Comparison of ENCODE assay signal across 10 mouse cellular contexts in the genomic region with DNA sequence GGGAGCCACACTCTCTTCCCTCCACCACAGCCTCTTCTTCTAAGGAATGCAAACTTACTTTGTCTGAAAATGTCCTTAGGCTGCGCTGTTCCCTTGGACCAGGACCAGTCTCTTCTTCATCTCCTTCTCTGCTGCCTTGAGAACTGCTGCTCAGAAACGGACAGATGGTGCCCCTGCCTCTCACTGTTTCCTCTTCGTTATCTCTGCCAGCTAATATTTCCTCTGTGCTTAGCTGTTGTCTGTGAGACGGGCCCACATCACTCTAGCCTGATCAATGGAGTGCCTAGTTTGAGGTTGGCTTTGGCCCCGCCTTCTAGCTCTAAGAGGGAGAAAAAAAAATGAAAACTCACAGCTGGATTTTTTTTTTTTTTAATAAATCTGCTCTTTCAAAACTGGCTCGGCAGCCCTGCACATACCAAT.
A peak's percentile ranks its signal among the peaks of the same experiment; 100 is the strongest.
DNase-seq lines count a peak whose midpoint lies in the region; ATAC-seq and TF ChIP-seq lines count a peak whose summit lies in the region.
"Had no signal": no experiment of that assay in that cellular context is flagged by ENCODE, and none has a peak within 500 bp of the region (broad histone marks: within the 10 kb centered on the region; RNA-seq: fewer than 3 reads in every experiment).

No protein-coding gene starts in this region.

- no peak for DNase-seq in heart, embryonic 10.5 days (ENCODE audit: low spot score)
- no peak for DNase-seq in heart, adult 8-10 months (ENCODE audit: low spot score)
- DNase-seq in testis, postnatal 14 days (ENCODE audit: low spot score), result no peak
- DNase-seq in limb, embryonic 14.5 days (ENCODE audit: low spot score), result no peak
- DNase-seq in adrenal gland, adult 8-10 months, result no peak
- DNase-seq in left cerebral cortex, postnatal 25 days (ENCODE audit: low spot score in 2 of 2), result no peak
- DNase-seq in spleen, adult 18-20 months, result no peak
- DNase-seq: adrenal gland, postnatal 10 days; thymus, postnatal 4 days had no signal

- H3K4me1 ChIP-seq in heart, embryonic 10.5 days, result peaks cover 4% of the 10 kb centered on the region; the same call in 1 of the 2 replicates
- H3K4me1 ChIP-seq in testis, adult 2 months (ENCODE audit: control insufficient read depth, insufficient read depth, low read length), result no peaks in the 10 kb centered on the region
- H3K4me1 ChIP-seq in limb, embryonic 14.5 days (ENCODE audit: control insufficient read depth, insufficient read depth, low read length), result peaks cover 16% of the 10 kb centered on the region

- H3K9ac ChIP-seq in limb, embryonic 14.5 days (ENCODE audit: low read depth, low read length, severe bottlenecking), result no peak overlapping the region

- peak overlapping the region; percentile 10; the same call in 1 of the 2 replicates for H3K27ac ChIP-seq in heart, embryonic 10.5 days
- no peak overlapping the region for H3K27ac ChIP-seq in testis, adult 2 months (ENCODE audit: control insufficient read depth, insufficient read depth, low read depth, low read length)
- H3K27ac ChIP-seq in limb, embryonic 14.5 days (replicated peaks; ENCODE audit: low read depth, low read length), result peak overlapping the region; percentile 63; the same call in 1 of the 2 replicates

- H3K9me3 ChIP-seq in heart, embryonic 10.5 days, result no peaks in the 10 kb centered on the region
- H3K9me3 ChIP-seq in limb, embryonic 14.5 days (ENCODE audit: control insufficient read depth, low read length), result no peaks in the 10 kb centered on the region

- H3K27me3 ChIP-seq in heart, embryonic 10.5 days (ENCODE audit: insufficient read depth, poor library complexity, severe bottlenecking), result no peaks in the 10 kb centered on the region
- H3K27me3 ChIP-seq in testis, adult 2 months (ENCODE audit: control insufficient read depth, insufficient read depth, low read length), result no peaks in the 10 kb centered on the region
- H3K27me3 ChIP-seq in limb, embryonic 14.5 days (ENCODE audit: control insufficient read depth, insufficient read depth, low read length), result no peaks in the 10 kb centered on the region

- no peak for ATAC-seq in limb, embryonic 14.5 days (ENCODE audit: low FRiP score, low read depth)

- intact Hi-C loops in left cerebral cortex, postnatal 25 days (cut with DNase I), result loop anchor here (5.0 kb wide), 1 partner anchor 110 kb away; no protein-coding TSS in a partner anchor

- WGBS in heart, embryonic 10.5 days, result 45% methylated on average over 6 of the region's 6 CpGs
- WGBS in limb, embryonic 14.5 days, result 37% methylated on average over 6 of the region's 6 CpGs

- H3K4me3 ChIP-seq in heart, embryonic 10.5 days, result no peak overlapping the region
- peak overlapping the region; percentile 34; the same call in 1 of the 2 replicates for H3K4me3 ChIP-seq in testis, adult 2 months (ENCODE audit: control insufficient read depth, low read depth, low read length)
- peak overlapping the region; percentile 11; the same call in 1 of the 2 replicates for H3K4me3 ChIP-seq in limb, embryonic 14.5 days (replicated peaks; ENCODE audit: low read length)

- no peak for TF ChIP-seq CTCF in testis, adult 2 months (IDR thresholded peaks at IDR 0.05; ENCODE audit: control insufficient read depth, insufficient read depth, insufficient replicate concordance, low read depth, low read length)

- H3K4me2 ChIP-seq in limb, embryonic 14.5 days (replicated peaks; ENCODE audit: low read depth, low read length, severe bottlenecking), result peak overlapping the region; percentile 39

- TF ChIP-seq POLR2A in testis, adult 2 months (IDR thresholded peaks at IDR 0.05; ENCODE audit: control insufficient read depth, low read depth, low read length), result no peak
- TF ChIP-seq POLR2A in limb, embryonic 14.5 days (IDR thresholded peaks at IDR 0.05; ENCODE audit: borderline replicate concordance, extremely low read depth, insufficient read depth, insufficient read length), result no peak

- H3K36me3 ChIP-seq in heart, embryonic 10.5 days, result no peaks in the 10 kb centered on the region
- no peaks in the 10 kb centered on the region for H3K36me3 ChIP-seq in testis, adult 2 months (ENCODE audit: control insufficient read depth, insufficient read depth, low read length)
- H3K36me3 ChIP-seq in limb, embryonic 14.5 days (ENCODE audit: control insufficient read depth, insufficient read depth, low read length), result no peaks in the 10 kb centered on the region
